Mouse (Mus musculus) erythroblast, embryonic 14.5 days (primary cell): Measurements from ENCODE around the gene H2al2a.

Experiments used
- GATA1 ChIP-seq: IDR thresholded peaks from 2 replicates; pipeline ENCODE4 v1.6.1; 2012; ENCODE audit warnings: low read length, inconsistent platforms, mixed read lengths
- TAL1 ChIP-seq: IDR thresholded peaks from 3 replicates; pipeline ENCODE4 v1.6.1; 2012; ENCODE audit warnings: low read length, inconsistent platforms, mixed read lengths

GRCm38 (mm10) chr2:17970187-17970586 lies 26.6 kb downstream of the H2al2a start:
- TF ChIP-seq TAL1 (no peak), GATA1 (no peak)
